In genomic region chr8:122284659-122285261, GRCm38 (mm10) we compare ENCODE assay signal across 8 mouse cellular contexts. TPM values are rescaled to one million over a fixed set of nuclear protein-coding genes. Genes with fewer than 3 reads are reported as not detected.
A peak's percentile ranks its signal among the peaks of the same experiment; 100 is the strongest.
DNase-seq lines count a peak whose midpoint lies in the region; ATAC-seq and TF ChIP-seq lines count a peak whose summit lies in the region.

No protein-coding gene starts in this region.

- TF ChIP-seq CTCF in forebrain, postnatal 0 days (IDR thresholded peaks at IDR 0.05; ENCODE audit: low read depth): no peak

- peaks cover 8% of the 10 kb centered on the region; the same call in 1 of the 2 replicates for H3K27me3 ChIP-seq in forebrain, postnatal 0 days (ENCODE audit: insufficient read depth, low read length)
- peaks cover 33% of the 10 kb centered on the region for H3K27me3 ChIP-seq in limb, embryonic 15.5 days

- peak overlapping the region; percentile 65 for H3K9ac ChIP-seq in forebrain, postnatal 0 days
- no peak overlapping the region; the same call in 1 of the 2 replicates for H3K9ac ChIP-seq in limb, embryonic 15.5 days

- DNase-seq in cerebellum, postnatal 10 days: peak; percentile 58 to 61
- DNase-seq in cerebellum, adult 11 months: no peak
- DNase-seq in T-cell, adult 2 months (ENCODE audit: low spot score): peak; percentile 76
- no peak for DNase-seq in forebrain, postnatal 0 days
- peak; percentile 77 for DNase-seq in naive thymus-derived CD4-positive, alpha-beta T cell, adult 2 months (ENCODE audit: low read depth)
- no peak for DNase-seq in gastrocnemius, postnatal 4 days (ENCODE audit: low spot score in 2 of 2)
- no peak for DNase-seq in cerebellum, adult 18-20 months

- H3K4me1 ChIP-seq in forebrain, postnatal 0 days (ENCODE audit: insufficient read depth): 0 out of 2 replicates have a peak, but pooled peaks cover 14% of the 10 kb centered on the region
- H3K4me1 ChIP-seq in limb, embryonic 15.5 days: peaks cover 43% of the 10 kb centered on the region

- peak overlapping the region; percentile 58 for H3K4me3 ChIP-seq in forebrain, postnatal 0 days (ENCODE audit: low read depth, low read length)
- H3K4me3 ChIP-seq in limb, embryonic 15.5 days: peak overlapping the region; percentile 69

- no peaks in the 10 kb centered on the region for H3K9me3 ChIP-seq in forebrain, postnatal 0 days (ENCODE audit: low read length)
- no peaks in the 10 kb centered on the region for H3K9me3 ChIP-seq in limb, embryonic 15.5 days

- WGBS in forebrain, postnatal 0 days: 8% methylated on average over 21 of the region's 21 CpGs
- 14% methylated on average over 21 of the region's 21 CpGs for WGBS in limb, embryonic 15.5 days

- no peaks in the 10 kb centered on the region for H3K36me3 ChIP-seq in forebrain, postnatal 0 days (ENCODE audit: insufficient read depth)
- no peaks in the 10 kb centered on the region for H3K36me3 ChIP-seq in limb, embryonic 15.5 days

- H3K27ac ChIP-seq in forebrain, postnatal 0 days (ENCODE audit: low read depth, low read length): peak overlapping the region; percentile 64
- no peak overlapping the region for H3K27ac ChIP-seq in limb, embryonic 15.5 days

- peak overlapping the region; percentile 98 for H3K4me2 ChIP-seq in forebrain, postnatal 0 days (ENCODE audit: low read depth)
- H3K4me2 ChIP-seq in limb, embryonic 15.5 days: peak overlapping the region; percentile 99

- no peak for ATAC-seq in forebrain, postnatal 0 days
- ATAC-seq in limb, embryonic 15.5 days (ENCODE audit: insufficient number of reproducible peaks, low FRiP score, low TSS enrichment, low read depth): no peak

RNA-seq across cellular contexts. Expression of gene Zfpm1, which starts 2.8 kb away (rescaled TPM):
- total RNA-seq in forebrain, postnatal 0 days (2014; rRNA removed): 9.5 and 10.1 TPM in 2 replicates
- 0.87 and 1.1 TPM in 2 replicates for polyA plus RNA-seq in forebrain, postnatal 0 days (2015; fragmentation: Nextera tagmentation; extraction: Ambion mirVana)
- polyA plus RNA-seq in limb, embryonic 15.5 days (2015; fragmentation: Nextera tagmentation; extraction: Ambion mirVana): 1.1 and 1.2 TPM in 2 replicates
- 10 to 100 TPM; 10.6 to 13.6 TPM for total RNA-seq in gastrocnemius, postnatal 4 days (2021)

Comparison
In these comparisons a context has a peak if more than half of its experiments do, and no peak if none do; other contexts are left out.
1. DNase-seq: peak in cerebellum, postnatal 10 days (2 of 2), T-cell, adult 2 months (single experiment) and naive thymus-derived CD4-positive, alpha-beta T cell, adult 2 months (single experiment); none in cerebellum, adult 11 months (single experiment), forebrain, postnatal 0 days (single experiment), gastrocnemius, postnatal 4 days (0 of 2) and cerebellum, adult 18-20 months (0 of 2).